Mouse (Mus musculus) olfactory bulb, adult 2 months (tissue): ENCODE measurements around the gene Smoc1. TPM values are rescaled to one million over a fixed set of nuclear protein-coding genes. Genes with fewer than 3 reads are reported as not detected.

Experiments
- H3K27ac ChIP-seq: fragments of 200-500 bp; 2 replicates; pipeline ENCODE4 v1.5.1; 2012; ENCODE audit warnings: low read depth, low read length; ENCODE audit not compliant: insufficient read depth
- H3K4me1 ChIP-seq: fragments of 200-500 bp; 2 replicates; pipeline ENCODE4 v1.6.1; 2012; ENCODE audit warnings: low read length; ENCODE audit not compliant: control insufficient read depth, insufficient read depth
- H3K4me3 ChIP-seq: fragments of 200-500 bp; 2 replicates; pipeline ENCODE4 v1.5.1; 2012; ENCODE audit warnings: mild to moderate bottlenecking, low read depth, low read length, moderate library complexity; ENCODE audit not compliant: insufficient read depth
- CTCF ChIP-seq: fragments of 200-500 bp; IDR thresholded peaks from 2 replicates; pipeline ENCODE4 v1.5.1; 2012; ENCODE audit warnings: low read depth, mild to moderate bottlenecking, low read length, moderate library complexity; ENCODE audit not compliant: insufficient read depth
- POLR2A ChIP-seq: fragments of 200-500 bp; IDR thresholded peaks from 2 replicates; pipeline ENCODE4 v1.6.1; 2012; ENCODE audit warnings: mild to moderate bottlenecking, low read depth, low read length, moderate library complexity; ENCODE audit not compliant: insufficient read depth
- WGBS: fragments of 180-500 bp; shearing (Covaris S2); methylation state at CpG from one replicate; pipeline ENCODE4 v1.1.7; 2018; 5-methylcytosine and 5-hydroxymethylcytosine counted together
- polyA plus RNA-seq: library from polyadenylated mRNA; stranded (reverse); fragments of >200 nt; gene quantifications from 2 replicates; pipeline ENCODE4 v1.2.4, GENCODE M21; 2012; ENCODE audit warnings: low replicate concordance; ENCODE audit not compliant: missing spikeins, insufficient read depth, insufficient read length

The Smoc1 gene
- polyA plus RNA-seq, 1 experiment: not detected

DNA sequence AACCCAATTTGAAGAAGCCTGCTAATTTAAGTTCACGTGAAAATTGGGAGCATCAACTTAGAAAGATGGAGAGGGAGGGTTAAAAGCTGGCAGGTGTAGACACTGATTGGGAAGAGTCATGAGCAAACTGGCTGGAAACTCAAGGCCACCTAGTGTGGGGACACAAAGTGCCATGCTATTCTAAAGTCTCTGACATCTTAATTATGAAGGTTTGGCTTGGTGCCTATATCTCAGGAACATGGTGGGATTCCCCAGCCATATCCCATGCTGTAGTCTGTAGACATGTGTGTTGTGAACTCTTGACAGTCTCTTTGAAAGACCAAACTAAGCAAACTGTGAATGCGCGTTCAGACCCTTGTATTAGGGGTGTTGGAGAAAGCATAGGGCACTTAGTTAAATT is 32.0 kb downstream of the Smoc1 start:
- Histone ChIP-seq H3K27ac (no peak overlapping the region), H3K4me3 (no peak overlapping the region), H3K4me1 (no peaks in the 10 kb centered on the region)
- WGBS: 90% methylated on average over 3 of the region's 3 CpGs
- TF ChIP-seq CTCF (no peak), POLR2A (no peak)

DNA sequence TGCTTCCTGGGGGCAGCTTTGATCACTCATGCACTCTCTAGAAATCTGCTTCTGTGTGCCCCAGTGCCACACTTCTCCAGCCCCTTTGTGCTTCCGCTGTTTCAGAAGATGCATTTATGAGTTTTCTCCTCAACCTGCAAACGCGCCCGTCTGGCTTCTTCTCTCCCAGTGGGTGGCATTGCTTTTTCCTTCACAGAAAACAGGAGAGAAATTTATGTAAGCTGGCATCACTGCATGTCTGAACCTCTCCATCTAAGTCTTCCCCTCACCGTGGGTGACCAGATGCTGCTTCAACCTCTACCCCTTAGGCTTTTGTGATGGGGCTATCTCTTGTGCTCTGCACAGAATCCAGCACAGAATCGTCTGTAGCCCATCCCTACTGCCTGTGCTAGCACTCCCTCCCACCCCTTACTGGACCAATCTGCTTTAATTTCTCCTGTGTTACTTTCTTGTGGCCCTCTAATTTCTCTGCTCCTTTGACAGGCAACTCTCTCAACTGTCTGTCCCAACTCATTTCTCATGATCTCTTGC is 35.3 kb downstream of the Smoc1 start:
- WGBS: 67% methylated on average over 6 of the region's 6 CpGs
- no peak for TF ChIP-seq CTCF
- no peak for TF ChIP-seq POLR2A
- Histone ChIP-seq H3K27ac (no peak overlapping the region), H3K4me1 (no peaks in the 10 kb centered on the region), H3K4me3 (no peak overlapping the region)

DNA sequence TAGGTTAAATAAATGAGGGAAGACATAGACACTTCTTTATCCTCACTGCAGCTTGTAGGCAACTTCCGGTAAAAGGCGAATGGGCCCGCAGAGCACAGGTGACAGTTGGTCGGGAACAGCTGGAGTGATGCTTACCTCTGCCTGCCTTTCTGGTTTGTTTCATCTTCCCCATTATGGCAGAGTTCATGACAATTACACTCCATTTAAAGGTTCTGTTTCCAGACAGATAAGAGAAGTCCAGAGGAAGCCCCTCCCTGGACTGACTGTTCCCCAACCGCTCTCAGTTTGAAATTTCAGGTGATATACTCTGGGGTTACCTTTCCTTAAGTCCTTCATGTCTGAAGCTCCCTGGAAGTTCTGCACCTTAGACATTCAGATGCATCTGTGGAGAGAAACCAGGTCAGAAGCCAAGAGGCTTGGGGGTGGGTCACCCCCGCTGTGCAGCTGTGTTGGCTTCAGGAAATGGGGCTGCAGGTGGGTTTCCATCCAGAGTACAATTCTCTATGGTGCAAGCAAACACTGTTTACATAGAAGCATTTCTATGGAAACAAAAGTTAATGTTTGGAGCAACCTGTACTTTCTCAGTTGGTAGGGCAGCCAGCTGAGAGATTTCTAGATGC is 36.8 kb downstream of the Smoc1 start:
- TF ChIP-seq POLR2A (no peak), CTCF (no peak)

DNA sequence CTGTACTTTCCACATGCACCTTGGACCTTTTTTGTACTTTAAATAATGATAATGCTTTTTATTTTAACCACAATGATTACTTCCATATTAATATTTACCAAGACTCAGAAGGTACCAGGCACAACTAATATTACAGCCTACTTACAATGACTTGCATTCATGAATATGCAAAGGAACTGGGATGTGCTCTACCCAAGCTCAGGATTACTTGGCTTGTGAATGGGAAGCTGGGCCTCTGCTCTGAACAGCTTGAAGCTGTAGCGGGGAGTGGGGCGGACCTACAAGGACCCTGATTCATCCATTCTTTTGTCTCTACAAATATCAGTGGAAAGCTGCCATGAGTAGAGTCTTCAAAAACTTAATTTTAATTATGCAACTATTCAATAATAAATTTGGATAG is 47.5 kb downstream of the Smoc1 start:
- Histone ChIP-seq H3K4me1 (no peaks in the 10 kb centered on the region), H3K27ac (no peak overlapping the region), H3K4me3 (no peak overlapping the region)
- whole genome bisulfite sequencing: 73% methylated on average over 2 of the region's 2 CpGs
- TF ChIP-seq POLR2A: no peak
- no peak for TF ChIP-seq CTCF

More for the DNA sequence above, 36.8 kb downstream of the Smoc1 start:
- H3K4me3 ChIP-seq: no peak overlapping the region
- no peak overlapping the region for H3K27ac ChIP-seq
- WGBS: 90% methylated on average over 6 of the region's 6 CpGs
- no peaks in the 10 kb centered on the region for H3K4me1 ChIP-seq

DNA sequence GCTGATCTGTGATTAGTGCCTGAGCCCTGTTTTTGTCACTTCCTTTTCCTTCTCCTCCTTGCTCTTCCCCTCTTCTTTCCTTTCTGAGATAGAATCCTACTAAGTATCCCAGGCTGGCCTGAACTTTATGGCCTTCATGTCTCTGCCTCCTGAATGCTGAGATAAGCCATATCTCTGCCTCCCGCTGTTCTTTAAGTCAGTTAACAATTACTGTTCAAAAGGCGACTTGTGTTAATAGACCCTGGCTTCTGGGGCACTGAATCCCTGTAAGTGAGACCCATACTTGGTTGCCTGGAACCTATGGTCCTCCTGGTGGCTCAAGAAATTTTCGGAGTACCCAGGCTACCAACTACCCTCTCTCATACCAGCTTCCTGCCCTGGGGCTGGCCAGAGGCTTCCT is 48.3 kb downstream of the Smoc1 start:
- 95% methylated on average over 3 of the region's 3 CpGs for WGBS
- no peak overlapping the region for H3K4me3 ChIP-seq
- no peak for TF ChIP-seq CTCF
- no peak for TF ChIP-seq POLR2A
- H3K4me1 ChIP-seq: no peaks in the 10 kb centered on the region
- H3K27ac ChIP-seq: no peak overlapping the region

DNA sequence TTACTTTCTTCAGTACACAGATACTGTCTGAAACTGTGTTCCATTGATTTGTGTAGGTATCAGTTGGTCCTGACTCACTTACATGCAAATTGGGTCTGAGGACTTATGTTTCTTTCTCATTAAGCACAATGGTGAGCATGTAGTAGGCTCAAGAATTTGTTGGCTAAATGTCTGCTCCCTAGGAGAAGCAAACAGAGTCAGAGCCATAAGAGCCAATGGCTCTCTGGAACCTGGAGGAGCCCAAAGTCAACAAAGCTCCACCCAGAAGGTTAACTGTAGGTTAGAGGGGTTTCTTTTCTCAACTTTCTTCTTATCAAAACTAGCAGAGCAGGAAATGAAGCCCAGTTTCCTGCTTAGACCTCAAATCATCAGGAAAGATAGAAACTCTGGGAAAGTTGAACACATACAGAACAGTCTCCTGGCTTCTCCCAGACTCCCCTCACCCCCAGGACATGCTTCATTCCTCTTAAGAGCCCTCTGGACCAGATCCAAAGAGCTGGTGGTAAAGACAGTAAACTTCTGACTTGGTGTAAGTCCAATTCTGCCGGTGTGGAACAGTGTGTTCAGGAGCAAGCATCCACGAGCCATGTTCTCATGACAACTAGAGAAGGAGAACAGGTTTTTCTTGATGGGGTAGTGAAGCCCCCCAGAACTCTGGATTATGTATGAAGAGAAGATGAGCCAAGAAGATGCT is 51.5 kb downstream of the Smoc1 start:
- no peak overlapping the region for H3K4me3 ChIP-seq
- TF ChIP-seq CTCF (no peak), POLR2A (no peak)
- 76% methylated on average over 2 of the region's 2 CpGs for WGBS
- no peak overlapping the region for H3K27ac ChIP-seq
- no peaks in the 10 kb centered on the region for H3K4me1 ChIP-seq

DNA sequence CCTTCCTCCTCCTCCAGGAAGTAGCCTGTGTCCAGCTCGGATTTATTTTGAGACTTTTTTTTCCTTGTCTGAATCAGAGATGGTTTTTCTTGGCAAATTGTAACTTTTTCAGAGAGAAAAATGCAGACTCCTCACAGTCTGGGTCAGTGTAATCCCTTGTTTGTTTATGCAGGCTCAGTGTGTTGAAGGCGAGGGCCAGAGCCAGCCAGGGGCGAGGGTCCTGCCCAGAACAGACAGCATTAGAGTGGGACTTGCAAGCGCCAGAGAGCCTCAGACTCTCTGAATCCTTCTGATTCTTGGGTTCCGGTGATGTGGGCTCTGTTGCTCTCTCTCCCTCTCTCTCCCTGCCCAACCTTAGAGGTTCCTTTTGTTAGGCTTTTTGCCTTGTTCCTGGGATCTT is 53.7 kb downstream of the Smoc1 start:
- Histone ChIP-seq H3K4me3 (no peak overlapping the region), H3K4me1 (no peaks in the 10 kb centered on the region), H3K27ac (no peak overlapping the region)
- WGBS: 76% methylated on average over 5 of the region's 5 CpGs
- TF ChIP-seq CTCF (no peak), POLR2A (no peak)

DNA sequence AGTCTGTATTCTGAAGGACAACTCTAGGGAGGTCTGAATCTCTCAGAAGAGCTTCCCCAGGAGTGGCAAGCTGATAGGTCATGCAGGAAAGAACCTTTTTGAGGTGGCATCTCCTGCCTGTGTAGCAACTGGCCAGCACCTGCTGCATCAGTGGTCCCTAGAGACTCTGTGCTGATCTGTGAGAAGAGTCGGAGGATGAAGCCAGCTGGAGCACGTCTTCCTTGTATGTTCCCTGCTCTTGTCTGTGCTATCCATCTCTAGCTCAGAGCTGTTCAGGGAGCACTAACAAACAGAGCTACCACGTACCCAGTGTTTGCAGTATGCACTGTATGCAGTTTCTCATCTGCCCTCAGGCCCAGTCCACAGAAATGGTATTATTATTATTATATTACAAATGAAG is 54.4 kb downstream of the Smoc1 start:
- H3K4me1 ChIP-seq: no peaks in the 10 kb centered on the region
- no peak overlapping the region for H3K4me3 ChIP-seq
- TF ChIP-seq POLR2A (no peak), CTCF (no peak)
- no peak overlapping the region for H3K27ac ChIP-seq
- WGBS: 91% methylated on average over 3 of the region's 3 CpGs

DNA sequence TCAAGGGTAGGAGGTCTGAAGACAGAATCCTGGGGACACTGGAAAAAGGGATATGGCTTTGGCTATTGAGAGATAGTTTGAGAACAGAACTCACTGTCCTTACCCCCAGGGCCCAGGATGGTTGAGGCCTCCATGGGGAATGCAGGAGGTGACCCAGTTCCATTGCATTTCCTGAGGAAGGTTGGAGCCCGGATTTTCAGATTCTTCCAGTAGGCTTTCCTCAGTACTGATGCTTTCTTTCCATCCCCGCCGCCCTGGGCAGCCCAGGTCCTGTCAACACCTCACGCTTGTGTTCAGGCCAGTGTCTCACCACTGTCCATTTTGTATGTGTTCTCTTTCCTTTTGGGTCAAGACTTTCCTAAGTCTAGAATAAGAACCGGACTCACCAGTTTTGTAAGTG is 56.5 kb downstream of the Smoc1 start:
- TF ChIP-seq POLR2A (no peak), CTCF (no peak)
- 94% methylated on average over 5 of the region's 5 CpGs for WGBS
- no peak overlapping the region for H3K4me3 ChIP-seq
- H3K4me1 ChIP-seq: no peaks in the 10 kb centered on the region
- H3K27ac ChIP-seq: no peak overlapping the region

DNA sequence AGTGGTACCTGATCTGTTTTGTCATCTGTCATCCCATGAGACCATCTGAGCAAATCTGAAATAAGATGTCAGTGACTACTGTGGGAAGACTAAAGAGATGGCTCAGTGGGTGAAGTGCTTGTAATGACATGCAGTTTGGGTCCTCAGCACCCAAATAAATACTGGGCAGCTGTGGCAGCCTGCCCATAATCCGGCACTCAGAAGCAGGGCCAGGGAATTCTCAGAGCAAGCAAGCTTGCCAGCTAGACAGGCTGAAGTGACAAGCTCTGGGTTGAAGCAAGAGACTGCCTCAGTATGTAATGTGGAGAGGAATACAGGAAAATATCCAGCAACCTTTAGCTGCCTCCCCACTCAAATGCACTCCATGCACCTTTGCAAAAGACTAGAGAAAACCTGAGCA is 58.6 kb downstream of the Smoc1 start:
- WGBS: 71% methylated on average over 1 of the region's 1 CpGs
- TF ChIP-seq POLR2A (no peak), CTCF (no peak)
- no peak overlapping the region for H3K4me3 ChIP-seq
- no peak overlapping the region for H3K27ac ChIP-seq
- H3K4me1 ChIP-seq: no peaks in the 10 kb centered on the region
